Mouse (Mus musculus): ENCODE measurements at regions not wholly inside any gene's neighbourhood (a gene's known extent, or its start where the extent isn't known, plus 50 kb on each side); places are given as distances from the start of the nearest gene placed in this dataset.

DNA sequence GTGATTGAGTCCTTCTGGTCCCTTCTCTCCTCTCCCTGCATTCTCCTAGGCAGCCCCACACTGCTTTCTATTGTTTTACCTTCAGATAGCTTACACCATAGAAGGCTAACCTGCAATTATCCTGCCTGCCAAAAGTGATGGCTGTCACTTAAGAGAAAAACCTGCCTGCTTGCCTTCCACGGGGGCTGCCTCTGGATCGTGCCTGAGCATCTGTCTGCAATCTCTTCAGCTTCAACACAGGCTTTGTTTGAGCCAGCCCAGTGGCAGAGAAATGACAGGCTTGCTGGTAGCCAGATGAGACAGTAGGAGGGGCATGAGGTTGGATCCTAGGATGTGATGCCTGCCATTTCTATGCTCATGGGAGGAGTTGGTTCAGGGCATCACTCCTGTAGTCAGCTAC lies 345.2 kb upstream of the Tshz3 start:
- Histone ChIP-seq H3K36me3 (ENCODE audit: control insufficient read depth, insufficient read depth, low read length) (no peaks in the 10 kb centered on the region), H3K4me2 (ENCODE audit: low read length) (no peak overlapping the region), H3K4me1 (ENCODE audit: control insufficient read depth, insufficient read depth, low read depth, low read length) (no peaks in the 10 kb centered on the region), H3K27ac (ENCODE audit: low read depth, low read length) (no peak overlapping the region), H3K9ac (ENCODE audit: low read depth, low read length) (no peak overlapping the region), H3K27me3 (replicated peaks; ENCODE audit: control insufficient read depth, insufficient read depth, low read length) (no peaks in the 10 kb centered on the region), H3K4me3 (ENCODE audit: low read length) (no peak overlapping the region), H3K9me3 (ENCODE audit: control insufficient read depth, low read length) (no peaks in the 10 kb centered on the region)
- 22% methylated on average over 2 of the region's 2 CpGs for WGBS
- ATAC-seq = 0 out of 2 replicates have a peak, but pooled peaks have one; percentile 60

- no peaks in the 10 kb centered on the region for H3K36me3 ChIP-seq (ENCODE audit: control insufficient read depth, insufficient read depth, low read length)
- H3K27me3 ChIP-seq (replicated peaks; ENCODE audit: control insufficient read depth, insufficient read depth, low read length) = no peaks in the 10 kb centered on the region
- H3K4me3 ChIP-seq (ENCODE audit: low read length) = no peak overlapping the region
- no peak overlapping the region for H3K9ac ChIP-seq (ENCODE audit: low read depth, low read length)
- no peaks in the 10 kb centered on the region for H3K9me3 ChIP-seq (ENCODE audit: control insufficient read depth, low read length)
- no peak overlapping the region for H3K4me2 ChIP-seq (ENCODE audit: low read length)
- no peak overlapping the region for H3K27ac ChIP-seq (ENCODE audit: low read depth, low read length)
- no peaks in the 10 kb centered on the region for H3K4me1 ChIP-seq (ENCODE audit: control insufficient read depth, insufficient read depth, low read depth, low read length)
- no peak for ATAC-seq
- 73% methylated on average over 4 of the region's 4 CpGs for WGBS
These were observed 347.3 kb upstream of the Tshz3 start for GRCm38 (mm10) chr7:36350616-36351015.

- no peak overlapping the region for H3K4me2 ChIP-seq (ENCODE audit: low read length)
- H3K4me3 ChIP-seq (ENCODE audit: low read length) = no peak overlapping the region
- H3K36me3 ChIP-seq (ENCODE audit: control insufficient read depth, insufficient read depth, low read length) = no peaks in the 10 kb centered on the region
- ATAC-seq = no peak
- H3K27me3 ChIP-seq (replicated peaks; ENCODE audit: control insufficient read depth, insufficient read depth, low read length) = no peaks in the 10 kb centered on the region
- no peak overlapping the region for H3K27ac ChIP-seq (ENCODE audit: low read depth, low read length)
- H3K9ac ChIP-seq (ENCODE audit: low read depth, low read length) = no peak overlapping the region
- no peaks in the 10 kb centered on the region for H3K9me3 ChIP-seq (ENCODE audit: control insufficient read depth, low read length)
- WGBS = 76% methylated on average over 8 of the region's 8 CpGs
- no peaks in the 10 kb centered on the region for H3K4me1 ChIP-seq (ENCODE audit: control insufficient read depth, insufficient read depth, low read depth, low read length)
These were observed 349.7 kb upstream of the Tshz3 start for GRCm38 (mm10) chr7:36348195-36348594.

DNA sequence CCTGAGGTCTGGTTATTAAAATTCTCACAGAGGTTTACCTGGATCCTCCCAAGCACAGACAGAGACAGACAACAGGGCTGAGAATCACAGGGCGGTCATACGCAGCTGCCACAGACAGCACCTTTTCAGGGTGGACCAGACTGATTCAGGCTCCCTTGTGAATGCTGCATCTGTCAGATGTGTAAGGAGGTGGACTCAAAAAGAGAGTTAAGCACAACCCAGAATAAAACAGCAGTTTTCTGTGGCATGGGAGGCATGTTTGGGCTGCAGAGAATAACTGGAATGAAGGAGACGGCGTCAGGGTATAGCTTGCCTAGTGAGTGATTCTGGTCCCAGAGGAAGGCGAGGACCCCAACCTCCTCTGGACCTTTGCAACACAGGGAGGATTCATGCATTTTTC lies 363.1 kb upstream of the Tshz3 start:
- no peak for ATAC-seq

GRCm38 (mm10) chr7:36334091-36334490 lies 363.8 kb upstream of the Tshz3 start:
- 35% methylated on average over 5 of the region's 5 CpGs for WGBS
- Histone ChIP-seq H3K4me1 (ENCODE audit: control insufficient read depth, insufficient read depth, low read depth, low read length) (peaks cover 3% of the 10 kb centered on the region), H3K36me3 (ENCODE audit: control insufficient read depth, insufficient read depth, low read length) (no peaks in the 10 kb centered on the region), H3K9me3 (ENCODE audit: control insufficient read depth, low read length) (no peaks in the 10 kb centered on the region), H3K27ac (ENCODE audit: low read depth, low read length) (no peak overlapping the region), H3K9ac (ENCODE audit: low read depth, low read length) (no peak overlapping the region), H3K27me3 (replicated peaks; ENCODE audit: control insufficient read depth, insufficient read depth, low read length) (no peaks in the 10 kb centered on the region), H3K4me3 (ENCODE audit: low read length) (no peak overlapping the region), H3K4me2 (ENCODE audit: low read length) (no peak overlapping the region)
- no peak for ATAC-seq

More for the DNA sequence above, 363.1 kb upstream of the Tshz3 start:
- WGBS = 84% methylated on average over 5 of the region's 5 CpGs
- Histone ChIP-seq H3K9me3 (ENCODE audit: control insufficient read depth, low read length) (no peaks in the 10 kb centered on the region), H3K27me3 (replicated peaks; ENCODE audit: control insufficient read depth, insufficient read depth, low read length) (no peaks in the 10 kb centered on the region), H3K4me1 (ENCODE audit: control insufficient read depth, insufficient read depth, low read depth, low read length) (peaks cover 3% of the 10 kb centered on the region), H3K4me3 (ENCODE audit: low read length) (no peak overlapping the region), H3K36me3 (ENCODE audit: control insufficient read depth, insufficient read depth, low read length) (no peaks in the 10 kb centered on the region), H3K9ac (ENCODE audit: low read depth, low read length) (no peak overlapping the region), H3K27ac (ENCODE audit: low read depth, low read length) (no peak overlapping the region), H3K4me2 (ENCODE audit: low read length) (no peak overlapping the region)

DNA sequence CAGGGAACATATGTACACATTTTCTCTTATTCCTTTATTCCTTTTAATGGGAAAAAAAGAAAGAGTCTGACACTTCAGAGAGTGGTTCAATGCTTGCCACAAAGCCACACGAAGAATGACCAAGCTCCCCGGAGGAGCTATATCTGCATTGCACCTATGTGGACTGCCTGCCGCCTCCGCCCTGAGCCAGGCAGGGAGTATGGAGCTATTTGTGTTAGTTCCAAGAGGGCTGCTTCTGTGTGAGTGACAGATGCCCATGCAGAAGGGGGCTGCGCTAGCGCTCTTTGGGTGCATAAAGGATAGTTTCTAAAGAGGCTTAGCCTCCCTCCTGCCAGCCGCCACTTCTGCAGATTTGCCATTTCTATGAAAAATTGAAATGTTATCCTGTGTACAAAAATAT lies 365.3 kb upstream of the Tshz3 start:
- Histone ChIP-seq H3K4me1 (ENCODE audit: control insufficient read depth, insufficient read depth, low read depth, low read length) (peaks cover 3% of the 10 kb centered on the region), H3K9ac (ENCODE audit: low read depth, low read length) (no peak overlapping the region), H3K4me3 (ENCODE audit: low read length) (no peak overlapping the region), H3K9me3 (ENCODE audit: control insufficient read depth, low read length) (no peaks in the 10 kb centered on the region), H3K27me3 (replicated peaks; ENCODE audit: control insufficient read depth, insufficient read depth, low read length) (no peaks in the 10 kb centered on the region), H3K36me3 (ENCODE audit: control insufficient read depth, insufficient read depth, low read length) (no peaks in the 10 kb centered on the region), H3K4me2 (ENCODE audit: low read length) (no peak overlapping the region), H3K27ac (ENCODE audit: low read depth, low read length) (no peak overlapping the region)
- ATAC-seq = no peak
- whole genome bisulfite sequencing = 69% methylated on average over 7 of the region's 7 CpGs

DNA sequence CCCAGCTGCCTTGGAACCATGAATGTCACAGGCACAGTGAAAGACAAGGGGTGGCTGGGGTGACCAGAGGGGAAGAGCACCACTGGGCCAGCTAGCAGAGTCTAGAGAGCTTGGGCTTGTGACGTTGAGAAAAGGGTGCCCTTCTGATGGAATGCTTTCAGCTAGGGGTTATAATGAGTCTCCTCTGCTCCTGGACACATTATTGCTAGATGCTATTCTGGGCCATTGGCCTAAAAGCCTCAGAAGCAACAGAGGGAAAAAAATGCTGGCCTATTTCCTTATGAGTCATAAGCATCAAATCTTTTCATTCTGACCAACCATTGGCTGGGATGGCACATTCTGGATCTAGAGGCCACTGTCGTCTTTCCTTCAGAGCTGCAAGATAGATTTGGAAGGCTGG lies 369.8 kb upstream of the Tshz3 start:
- Histone ChIP-seq H3K4me2 (ENCODE audit: low read length) (no peak overlapping the region), H3K27ac (ENCODE audit: low read depth, low read length) (no peak overlapping the region), H3K36me3 (ENCODE audit: control insufficient read depth, insufficient read depth, low read length) (no peaks in the 10 kb centered on the region), H3K9me3 (ENCODE audit: control insufficient read depth, low read length) (peaks cover 2% of the 10 kb centered on the region; the same call in 1 of the 2 replicates), H3K4me1 (ENCODE audit: control insufficient read depth, insufficient read depth, low read depth, low read length) (no peaks in the 10 kb centered on the region; the same call in 1 of the 2 replicates), H3K4me3 (ENCODE audit: low read length) (no peak overlapping the region), H3K9ac (ENCODE audit: low read depth, low read length) (no peak overlapping the region), H3K27me3 (replicated peaks; ENCODE audit: control insufficient read depth, insufficient read depth, low read length) (no peaks in the 10 kb centered on the region)
- WGBS = 84% methylated on average over 2 of the region's 2 CpGs
- ATAC-seq = no peak

DNA sequence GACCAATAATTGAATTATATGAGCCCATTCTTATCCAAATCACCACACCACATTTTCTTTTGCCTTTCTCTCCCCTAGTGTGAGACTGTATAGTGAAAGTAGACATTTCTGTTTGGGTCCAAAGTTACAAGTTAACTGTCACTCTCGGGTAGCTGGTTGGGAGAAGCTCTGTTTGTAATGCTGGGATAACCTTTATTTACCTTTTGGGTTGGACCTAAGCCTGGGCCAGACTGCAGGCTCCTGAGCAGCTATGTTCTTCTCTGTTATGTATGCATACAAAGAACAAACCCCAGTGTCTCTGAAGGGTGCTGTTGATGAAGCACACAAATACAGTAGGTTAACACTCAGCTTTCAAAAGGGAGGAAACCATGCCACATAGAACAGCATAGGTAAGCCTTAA lies 373.9 kb upstream of the Tshz3 start:
- Histone ChIP-seq H3K27ac (ENCODE audit: low read depth, low read length) (no peak overlapping the region), H3K9me3 (ENCODE audit: control insufficient read depth, low read length) (peaks cover 2% of the 10 kb centered on the region; the same call in 1 of the 2 replicates), H3K36me3 (ENCODE audit: control insufficient read depth, insufficient read depth, low read length) (no peaks in the 10 kb centered on the region), H3K9ac (ENCODE audit: low read depth, low read length) (no peak overlapping the region), H3K27me3 (replicated peaks; ENCODE audit: control insufficient read depth, insufficient read depth, low read length) (no peaks in the 10 kb centered on the region), H3K4me2 (ENCODE audit: low read length) (no peak overlapping the region), H3K4me1 (ENCODE audit: control insufficient read depth, insufficient read depth, low read depth, low read length) (no peaks in the 10 kb centered on the region), H3K4me3 (ENCODE audit: low read length) (no peak overlapping the region)
- ATAC-seq = no peak
- WGBS = 97% methylated on average over 1 of the region's 1 CpGs

DNA sequence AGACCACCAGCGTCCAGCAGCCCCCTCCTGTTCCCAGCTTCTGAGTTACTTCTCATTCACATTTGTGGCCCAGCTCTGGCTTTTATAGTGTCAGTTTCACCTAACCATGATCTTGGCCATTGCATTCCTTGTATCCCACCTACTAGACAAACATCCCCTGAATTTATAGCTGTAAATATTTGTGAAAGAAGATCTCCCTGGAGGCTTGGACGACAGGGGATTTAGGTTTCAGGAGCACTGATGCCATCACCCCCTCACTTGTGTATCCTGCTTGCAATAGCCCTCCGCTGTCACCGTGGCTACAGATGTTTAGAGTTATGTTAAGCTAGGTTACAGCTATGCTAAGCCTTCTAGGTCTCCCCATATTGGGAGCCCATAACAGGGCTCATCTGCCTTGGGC lies 375.7 kb upstream of the Tshz3 start:
- no peak for ATAC-seq
- Histone ChIP-seq H3K27me3 (replicated peaks; ENCODE audit: control insufficient read depth, insufficient read depth, low read length) (no peaks in the 10 kb centered on the region), H3K4me2 (ENCODE audit: low read length) (no peak overlapping the region), H3K4me3 (ENCODE audit: low read length) (no peak overlapping the region), H3K9me3 (ENCODE audit: control insufficient read depth, low read length) (peaks cover 2% of the 10 kb centered on the region; the same call in 1 of the 2 replicates), H3K27ac (ENCODE audit: low read depth, low read length) (no peak overlapping the region), H3K9ac (ENCODE audit: low read depth, low read length) (no peak overlapping the region), H3K36me3 (ENCODE audit: control insufficient read depth, insufficient read depth, low read length) (no peaks in the 10 kb centered on the region), H3K4me1 (ENCODE audit: control insufficient read depth, insufficient read depth, low read depth, low read length) (no peaks in the 10 kb centered on the region)
- 88% methylated on average over 4 of the region's 4 CpGs for WGBS

Measured in hindbrain, embryonic 16.5 days (tissue).